Mouse (Mus musculus) embryo, embryonic 11 days (tissue): Measurements from ENCODE around the gene Elobl.

Experiments used
- DNase-seq: peaks from one replicate; pipeline ENCODE4 v3.0.0-alpha.2; 2015

Gene Elobl

DNA sequence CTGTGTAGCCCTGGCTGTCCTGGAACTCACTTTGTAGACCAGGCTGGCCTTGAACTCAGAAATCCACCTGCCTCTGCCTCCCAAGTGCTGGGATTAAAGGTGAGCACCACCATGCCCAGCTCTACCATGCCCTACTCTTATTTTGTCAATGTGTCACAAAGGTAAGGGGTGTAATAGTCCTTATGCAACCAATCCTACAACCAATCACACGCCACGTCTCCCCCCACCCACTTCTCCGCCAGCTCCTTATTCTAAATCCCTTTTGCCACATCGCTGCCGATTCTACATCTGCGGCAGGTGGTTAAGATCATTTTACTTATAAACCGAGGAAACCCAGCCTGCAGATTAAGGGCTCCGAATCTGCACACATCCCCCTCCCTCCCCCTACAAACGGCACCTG lies 33.7 kb downstream of the Elobl start:
- no peak for DNase-seq

- no peak for DNase-seq
Measured at GRCm38 (mm10) chr11:88931692-88932530, 34.8 kb downstream of the Elobl start.

- no peak for DNase-seq
Measured at GRCm38 (mm10) chr11:88926566-88926965, 40.2 kb downstream of the Elobl start.
